Mouse (Mus musculus) retina, postnatal 7 days (tissue): ENCODE data around the gene Il18bp.
A peak's percentile ranks its signal among the peaks of the same experiment; 100 is the strongest.
"Not testable (repeated sequence)": the region's sequence is repeated elsewhere in the genome, so short reads cannot be mapped to it uniquely, and the experiment has no call there.

Source experiments
- DNase-seq: peaks from one replicate; pipeline ENCODE4 v3.0.0-alpha.2; 2012; ENCODE audit warnings: low read depth, low spot score

Gene Il18bp

GRCm38 (mm10) chr7:102018590-102018989, at the start of gene Il18bp:
Il18bp (minus strand) TSS chr7:102018690.
- DNase-seq: no peak

DNA sequence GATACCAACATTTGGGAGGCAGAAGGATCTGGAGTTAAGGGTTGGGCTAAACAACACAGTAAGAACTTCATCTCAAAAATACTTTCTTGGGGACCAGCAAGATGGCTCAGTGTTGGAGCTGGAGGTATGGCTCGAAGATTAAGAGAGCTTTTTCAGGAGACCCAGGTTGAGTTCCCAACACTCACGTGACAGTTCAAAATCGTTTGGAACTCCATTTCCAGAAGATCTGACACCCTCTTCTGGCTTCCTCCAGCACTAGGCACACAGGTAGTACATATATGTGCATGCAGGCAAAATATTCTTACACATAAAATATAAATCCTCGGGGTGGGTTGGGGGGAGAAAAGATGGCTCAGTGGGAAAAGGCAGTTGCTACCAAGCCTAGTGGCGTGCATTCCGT, 47.9 kb upstream of the Il18bp start:
- DNase-seq: no peak

- DNase-seq: peak; percentile 84
Measured at GRCm38 (mm10) chr7:102065046-102065891, 46.8 kb upstream of the Il18bp start, which contains the start of the genes Rnf121, Xndc1 and Xntrpc. Rnf121 (minus strand) TSS chr7:102065469. Xndc1 (plus strand) TSS chr7:102065511. Xntrpc (plus strand) TSS chr7:102065713.

- no peak for DNase-seq
Measured at GRCm38 (mm10) chr7:102064655-102065045, 46.2 kb upstream of the Il18bp start.

DNA sequence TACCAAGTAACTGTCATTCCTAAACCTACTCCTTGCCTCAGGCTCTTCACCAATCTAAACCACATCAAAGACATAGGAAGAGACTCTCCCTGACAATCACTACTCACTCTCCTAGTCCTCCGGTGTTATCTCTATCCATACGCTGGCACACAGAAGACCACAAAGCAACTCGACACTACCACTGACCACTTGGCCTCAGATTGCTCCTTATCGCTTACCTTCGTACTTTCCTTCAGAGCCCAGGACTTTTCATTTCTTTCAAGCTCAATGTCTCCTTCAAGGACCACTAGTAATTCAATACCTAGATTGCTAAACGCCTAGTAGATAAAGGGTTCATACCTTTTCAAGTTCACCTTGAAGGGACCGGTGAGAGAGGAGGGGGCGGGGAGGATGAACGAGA, 45.4 kb upstream of the Il18bp start:
- DNase-seq: no peak

GRCm38 (mm10) chr7:102062203-102062602, 43.7 kb upstream of the Il18bp start:
- DNase-seq: no peak

- DNase-seq: no peak
Measured at GRCm38 (mm10) chr7:102061353-102061752, 42.9 kb upstream of the Il18bp start.

DNA sequence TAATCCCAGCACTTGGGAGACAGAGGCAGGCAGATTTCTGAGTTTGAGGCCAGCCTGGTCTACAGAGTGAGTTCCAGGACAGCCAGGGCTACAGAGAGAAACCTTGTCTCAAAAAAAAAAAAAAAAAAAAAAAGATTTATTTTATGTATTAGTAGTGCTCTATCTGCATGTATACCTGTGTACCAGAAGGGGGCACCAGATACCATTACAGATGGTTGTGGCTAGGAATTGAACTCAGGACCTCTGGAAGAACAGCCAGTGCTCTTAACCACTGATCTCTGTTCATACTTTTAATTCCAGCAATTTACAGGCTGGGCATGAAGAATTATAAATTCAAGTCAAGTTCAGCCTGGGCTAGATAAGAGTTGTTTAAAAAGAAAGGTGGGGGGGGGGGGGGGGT, 30.0 kb upstream of the Il18bp start:
- DNase-seq: not testable (repeated sequence)

DNA sequence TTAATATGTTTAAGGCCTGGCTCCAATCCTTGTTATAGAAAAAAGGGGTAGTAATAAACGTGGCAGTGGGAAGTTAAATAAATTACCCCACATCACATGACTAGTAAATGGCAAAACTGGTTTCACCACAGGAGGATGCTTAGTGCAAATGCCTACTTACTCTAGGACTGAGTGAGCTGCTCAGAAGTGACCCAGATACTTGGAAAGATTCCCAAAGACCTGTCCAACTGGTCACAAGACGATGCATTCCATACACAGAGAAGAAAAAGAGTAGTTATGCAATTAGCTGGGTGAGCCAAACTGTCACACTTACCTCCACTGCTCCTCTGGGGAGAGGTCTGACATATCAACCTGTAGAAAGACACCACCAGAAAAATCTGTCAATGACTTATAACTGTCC, 23.8 kb upstream of the Il18bp start:
- DNase-seq: no peak

GRCm38 (mm10) chr7:102037318-102037717, 18.8 kb upstream of the Il18bp start:
- no peak for DNase-seq

- no peak for DNase-seq
Measured at GRCm38 (mm10) chr7:102035534-102035933, 17.0 kb upstream of the Il18bp start.

DNA sequence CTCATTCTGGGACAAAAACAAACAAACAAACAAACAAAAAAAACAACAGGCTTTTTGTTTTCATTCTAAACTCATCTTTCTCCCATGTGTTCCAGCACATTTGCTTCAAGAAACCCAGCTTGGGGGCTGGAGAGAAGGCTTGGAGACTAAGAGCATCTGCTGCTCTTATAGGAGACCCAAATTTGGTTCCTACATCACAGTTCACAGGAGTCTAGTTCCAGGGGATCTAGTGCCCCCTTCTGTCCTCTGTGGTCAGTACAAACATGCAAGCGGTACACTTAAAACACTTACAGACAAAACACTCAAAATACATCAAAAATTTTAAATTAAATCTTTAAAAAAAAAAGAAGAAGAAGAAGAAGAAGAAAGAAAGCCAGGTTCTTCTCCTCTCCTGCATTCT, 16.4 kb upstream of the Il18bp start:
- no peak for DNase-seq

GRCm38 (mm10) chr7:102025187-102026119, 7.0 kb upstream of the Il18bp start:
- DNase-seq: no peak

DNA sequence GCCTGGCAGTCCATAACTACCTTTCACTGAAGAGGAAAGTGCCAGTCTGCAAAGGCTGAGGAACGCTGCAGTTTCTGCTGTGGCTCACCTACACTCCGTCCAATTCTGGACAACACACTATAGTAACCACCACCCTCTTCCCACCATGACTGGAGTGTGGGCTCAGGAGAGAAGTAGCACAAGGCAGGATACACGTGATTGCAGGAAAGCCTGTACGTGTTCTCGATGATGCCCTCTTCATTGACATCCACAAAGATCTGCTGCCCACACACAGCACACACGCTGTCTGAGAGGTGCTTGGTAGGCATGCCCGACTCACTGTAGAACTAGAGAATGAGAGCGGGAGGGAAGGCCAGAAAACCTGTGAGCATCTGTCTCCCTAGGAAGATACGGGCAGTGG, 5.3 kb upstream of the Il18bp start:
- DNase-seq: no peak

DNA sequence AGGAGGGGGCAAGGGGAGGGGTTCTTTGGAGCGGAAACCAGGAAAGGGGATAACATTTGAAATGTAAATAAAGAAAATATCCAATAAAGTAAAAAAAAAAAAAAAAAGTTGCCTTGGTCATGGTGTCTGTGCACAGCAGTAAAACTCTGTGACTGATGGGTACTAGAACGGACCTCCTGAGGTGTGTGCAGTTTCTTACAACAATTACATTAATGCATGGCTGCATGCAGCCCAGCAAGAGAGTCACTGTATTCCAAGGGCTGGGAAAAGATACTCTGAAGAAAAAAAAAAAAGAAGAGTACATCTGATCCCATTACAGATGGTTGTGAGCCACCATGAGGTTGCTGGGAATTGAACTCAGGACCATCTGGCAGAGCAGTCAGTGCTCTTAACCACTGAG, 2.4 kb upstream of the Il18bp start:
- not testable (repeated sequence) for DNase-seq

GRCm38 (mm10) chr7:102019362-102019761, 872 bp upstream of the Il18bp start:
- DNase-seq: no peak

GRCm38 (mm10) chr7:102018034-102018433, 456 bp downstream of the Il18bp start:
- DNase-seq: no peak

- no peak for DNase-seq
Measured at GRCm38 (mm10) chr7:102017452-102017851, 1.0 kb downstream of the Il18bp start.

GRCm38 (mm10) chr7:102016936-102017335, 1.6 kb downstream of the Il18bp start:
- DNase-seq: no peak

GRCm38 (mm10) chr7:102014995-102015394, 3.5 kb downstream of the Il18bp start:
- DNase-seq: no peak

DNA sequence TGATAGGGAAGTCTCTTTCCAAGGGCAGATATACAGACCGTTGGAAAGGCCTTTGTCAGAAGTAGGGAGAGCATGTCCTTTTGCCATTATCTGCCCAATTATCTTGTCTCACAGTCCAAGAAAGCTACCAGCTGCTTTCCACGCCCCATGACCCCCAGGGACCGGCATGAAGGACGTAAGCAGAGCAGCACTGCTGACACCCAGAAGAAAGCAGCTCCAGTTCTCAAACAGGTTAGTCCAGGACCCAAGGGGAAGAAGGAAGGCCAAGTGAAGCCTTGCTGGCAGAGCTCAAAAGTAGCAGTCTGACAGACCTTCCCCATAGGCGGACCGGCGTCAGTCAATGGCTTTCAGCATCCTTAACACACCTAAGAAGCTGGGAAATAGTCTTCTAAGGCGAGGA, 5.1 kb downstream of the Il18bp start:
- DNase-seq: no peak

DNA sequence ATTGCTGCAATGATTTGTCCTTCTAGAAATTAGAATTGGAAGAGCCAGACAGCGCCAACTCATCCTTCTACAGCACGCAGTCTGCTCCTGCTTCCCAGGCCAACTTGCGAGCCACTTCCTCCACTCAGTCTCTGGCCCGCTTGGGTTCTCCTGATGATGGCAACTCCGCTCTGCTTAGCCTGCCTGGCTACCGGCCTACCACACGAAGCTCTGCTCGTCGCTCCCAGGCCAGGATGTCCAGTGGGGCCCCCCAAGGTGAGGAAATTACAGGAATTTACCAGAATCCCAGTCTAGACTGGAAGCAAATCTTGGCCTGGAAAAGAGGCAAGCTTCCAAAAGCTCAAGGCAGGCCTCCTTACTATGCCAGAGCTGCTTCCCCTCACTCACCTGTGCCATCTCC, 6.6 kb downstream of the Il18bp start:
- no peak for DNase-seq
